In genomic region chr15:82340414-82341035, GRCm38 (mm10) we compare ENCODE assay signal across 8 mouse cellular contexts. TPM values are rescaled to one million over a fixed set of nuclear protein-coding genes. Genes with fewer than 3 reads are reported as not detected.
A peak's percentile ranks its signal among the peaks of the same experiment; 100 is the strongest.
DNase-seq lines count a peak whose midpoint lies in the region; ATAC-seq and TF ChIP-seq lines count a peak whose summit lies in the region.

No protein-coding gene starts in this region.

- peak overlapping the region; percentile 71 for H3K4me2 ChIP-seq in lung, embryonic 16.5 days (ENCODE audit: low read depth, low read length)
- peak overlapping the region; percentile 71 for H3K4me2 ChIP-seq in limb, embryonic 12.5 days
- peak overlapping the region; percentile 56 for H3K4me2 ChIP-seq in neural tube, embryonic 15.5 days

- no peak for TF ChIP-seq CTCF in embryonic fibroblast, embryonic 13.5 days (IDR thresholded peaks at IDR 0.05; ENCODE audit: borderline replicate concordance, insufficient read depth, low read length)

- peaks cover 25% of the 10 kb centered on the region for H3K4me1 ChIP-seq in lung, embryonic 16.5 days (replicated peaks; ENCODE audit: control insufficient read depth, insufficient read depth, low read length)
- H3K4me1 ChIP-seq in embryonic fibroblast, embryonic 13.5 days (ENCODE audit: control insufficient read depth, insufficient read depth, low read length) = peaks cover 5% of the 10 kb centered on the region; the same call in 1 of the 2 replicates
- peaks cover 39% of the 10 kb centered on the region for H3K4me1 ChIP-seq in limb, embryonic 12.5 days (replicated peaks)
- peaks cover 37% of the 10 kb centered on the region for H3K4me1 ChIP-seq in neural tube, embryonic 15.5 days

- peak overlapping the region; percentile 79 for H3K9ac ChIP-seq in lung, embryonic 16.5 days (ENCODE audit: low read length)
- H3K9ac ChIP-seq in limb, embryonic 12.5 days (replicated peaks) = peak overlapping the region; percentile 76
- peak overlapping the region; percentile 37; the same call in 1 of the 2 replicates for H3K9ac ChIP-seq in neural tube, embryonic 15.5 days (replicated peaks)

- H3K9me3 ChIP-seq in lung, embryonic 16.5 days (ENCODE audit: control insufficient read depth, low read length) = no peaks in the 10 kb centered on the region
- no peaks in the 10 kb centered on the region for H3K9me3 ChIP-seq in limb, embryonic 12.5 days
- H3K9me3 ChIP-seq in neural tube, embryonic 15.5 days (replicated peaks) = no peaks in the 10 kb centered on the region

- H3K4me3 ChIP-seq in lung, embryonic 16.5 days (ENCODE audit: low read length) = peak overlapping the region; percentile 63
- peak overlapping the region; percentile 30; the same call in 1 of the 2 replicates for H3K4me3 ChIP-seq in embryonic fibroblast, embryonic 13.5 days (ENCODE audit: insufficient read depth, low read length)
- H3K4me3 ChIP-seq in limb, embryonic 12.5 days (replicated peaks) = peak overlapping the region; percentile 49
- H3K4me3 ChIP-seq in neural tube, embryonic 15.5 days (replicated peaks) = peak overlapping the region; percentile 34

- DNase-seq in lung, postnatal 4 days = no peak
- DNase-seq in ovary, adult 18-20 months (ENCODE audit: low spot score) = no peak
- DNase-seq in adipocyte (ENCODE audit: low spot score) = no peak
- DNase-seq in retina, postnatal 1 day = no peak

- H3K27ac ChIP-seq in lung, embryonic 16.5 days (ENCODE audit: low read length) = peak overlapping the region; percentile 78
- H3K27ac ChIP-seq in embryonic fibroblast, embryonic 13.5 days (ENCODE audit: insufficient read depth, low read length) = no peak overlapping the region
- peak overlapping the region; percentile 64; the same call in 1 of the 2 replicates for H3K27ac ChIP-seq in limb, embryonic 12.5 days
- H3K27ac ChIP-seq in neural tube, embryonic 15.5 days (replicated peaks) = no peak overlapping the region

- H3K36me3 ChIP-seq in lung, embryonic 16.5 days (ENCODE audit: control insufficient read depth, insufficient read depth, low read length) = no peaks in the 10 kb centered on the region
- H3K36me3 ChIP-seq in limb, embryonic 12.5 days = peaks cover 14% of the 10 kb centered on the region
- H3K36me3 ChIP-seq in neural tube, embryonic 15.5 days = peaks cover 5% of the 10 kb centered on the region

- WGBS in lung, embryonic 16.5 days = 25% methylated on average over 21 of the region's 21 CpGs
- 45% methylated on average over 21 of the region's 21 CpGs for WGBS in limb, embryonic 12.5 days
- WGBS in neural tube, embryonic 15.5 days = 46% methylated on average over 21 of the region's 21 CpGs

- no peak for TF ChIP-seq POLR2A in embryonic fibroblast, embryonic 13.5 days (IDR thresholded peaks at IDR 0.05; ENCODE audit: low read depth, low read length)

- ATAC-seq in lung, embryonic 16.5 days (ENCODE audit: low read depth) = no peak
- no peak for ATAC-seq in limb, embryonic 12.5 days (ENCODE audit: insufficient number of reproducible peaks, insufficient read depth, low FRiP score, low TSS enrichment, low read depth)
- ATAC-seq in neural tube, embryonic 15.5 days (ENCODE audit: low FRiP score) = no peak

- peaks cover 3% of the 10 kb centered on the region; the same call in 1 of the 2 replicates for H3K27me3 ChIP-seq in lung, embryonic 16.5 days (ENCODE audit: control insufficient read depth, insufficient read depth, low read depth, low read length)
- peaks cover 9% of the 10 kb centered on the region for H3K27me3 ChIP-seq in limb, embryonic 12.5 days
- H3K27me3 ChIP-seq in neural tube, embryonic 15.5 days (replicated peaks) = peaks cover 14% of the 10 kb centered on the region

RNA-seq across cellular contexts. Expression of gene Smdt1, which starts 1.8 kb away (rescaled TPM):
- polyA plus RNA-seq in lung, embryonic 16.5 days (2015; fragmentation: Nextera tagmentation; extraction: Ambion mirVana) = 243 and 250 TPM in 2 replicates
- 99.2 and 103 TPM in 2 replicates for polyA plus RNA-seq in embryonic fibroblast, embryonic 13.5 days (2011; ENCODE audit: insufficient read length, low read depth, missing spikeins)
- polyA plus RNA-seq in limb, embryonic 12.5 days (2016; fragmentation: Nextera tagmentation; extraction: Ambion mirVana) = 204 and 226 TPM in 2 replicates
- polyA plus RNA-seq in neural tube, embryonic 15.5 days (2015; fragmentation: Nextera tagmentation; extraction: Ambion mirVana) = 392 and 440 TPM in 2 replicates

RNA-seq across cellular contexts. Expression of gene Pheta2, which starts 1.8 kb away (rescaled TPM):
- polyA plus RNA-seq in lung, embryonic 16.5 days (2015; fragmentation: Nextera tagmentation; extraction: Ambion mirVana) = 14.1 and 15.6 TPM in 2 replicates
- polyA plus RNA-seq in embryonic fibroblast, embryonic 13.5 days (2011; ENCODE audit: insufficient read length, low read depth, missing spikeins) = 3.1 and 8.1 TPM in 2 replicates
- 11.0 and 11.3 TPM in 2 replicates for polyA plus RNA-seq in limb, embryonic 12.5 days (2016; fragmentation: Nextera tagmentation; extraction: Ambion mirVana)
- 2.4 and 6.6 TPM in 2 replicates for polyA plus RNA-seq in neural tube, embryonic 15.5 days (2015; fragmentation: Nextera tagmentation; extraction: Ambion mirVana)

RNA-seq across cellular contexts. Expression of gene Naga, which starts 1.8 kb away (rescaled TPM):
- polyA plus RNA-seq in lung, embryonic 16.5 days (2015; fragmentation: Nextera tagmentation; extraction: Ambion mirVana) = 55.9 and 66.4 TPM in 2 replicates
- 42.6 and 42.8 TPM in 2 replicates for polyA plus RNA-seq in embryonic fibroblast, embryonic 13.5 days (2011; ENCODE audit: insufficient read length, low read depth, missing spikeins)
- polyA plus RNA-seq in limb, embryonic 12.5 days (2016; fragmentation: Nextera tagmentation; extraction: Ambion mirVana) = 33.6 and 34.1 TPM in 2 replicates
- 33.4 and 41.8 TPM in 2 replicates for polyA plus RNA-seq in neural tube, embryonic 15.5 days (2015; fragmentation: Nextera tagmentation; extraction: Ambion mirVana)

RNA-seq across cellular contexts. Expression of gene Ndufa6, which starts 13.6 kb away (rescaled TPM):
- polyA plus RNA-seq in lung, embryonic 16.5 days (2015; fragmentation: Nextera tagmentation; extraction: Ambion mirVana) = 313 and 340 TPM in 2 replicates
- polyA plus RNA-seq in embryonic fibroblast, embryonic 13.5 days (2011; ENCODE audit: insufficient read length, low read depth, missing spikeins) = 154 and 171 TPM in 2 replicates
- polyA plus RNA-seq in limb, embryonic 12.5 days (2016; fragmentation: Nextera tagmentation; extraction: Ambion mirVana) = 302 and 311 TPM in 2 replicates
- 409 and 417 TPM in 2 replicates for polyA plus RNA-seq in neural tube, embryonic 15.5 days (2015; fragmentation: Nextera tagmentation; extraction: Ambion mirVana)

RNA-seq across cellular contexts. Expression of gene Cyp2d22, which starts 39.5 kb away (rescaled TPM):
- polyA plus RNA-seq in lung, embryonic 16.5 days (2015; fragmentation: Nextera tagmentation; extraction: Ambion mirVana) = 9.7 and 12.7 TPM in 2 replicates
- polyA plus RNA-seq in embryonic fibroblast, embryonic 13.5 days (2011; ENCODE audit: insufficient read length, low read depth, missing spikeins) = 4.4 and 4.9 TPM in 2 replicates
- 3.3 and 5.2 TPM in 2 replicates for polyA plus RNA-seq in limb, embryonic 12.5 days (2016; fragmentation: Nextera tagmentation; extraction: Ambion mirVana)
- polyA plus RNA-seq in neural tube, embryonic 15.5 days (2015; fragmentation: Nextera tagmentation; extraction: Ambion mirVana) = 2.1 and 3.3 TPM in 2 replicates

Comparison
In these comparisons a context has a peak if more than half of its experiments do, and no peak if none do; other contexts are left out.
1. H3K27ac ChIP-seq: peak in lung, embryonic 16.5 days (single experiment) and limb, embryonic 12.5 days (single experiment); none in embryonic fibroblast, embryonic 13.5 days (single experiment) and neural tube, embryonic 15.5 days (single experiment).
2. Peak in every context shown above with its lines, with median percentiles within 50 percentile points of each other: H3K4me2 ChIP-seq, H3K4me3 ChIP-seq and H3K9ac ChIP-seq.